Mouse (Mus musculus): Measurements from ENCODE around the gene Cenpt. TPM values are rescaled to one million over a fixed set of nuclear protein-coding genes. Genes with fewer than 3 reads are reported as not detected.

Cenpt gene
- polyA plus RNA-seq, 1 experiment, result 7.3 TPM

GRCm38 (mm10) chr8:105890870-105891269 is 37.8 kb upstream of the Cenpt start:
- H3K27ac ChIP-seq (ENCODE audit: insufficient read depth, low read depth, low read length), result no peak overlapping the region
- no peak overlapping the region for H3K4me3 ChIP-seq (ENCODE audit: insufficient read depth, low read depth, low read length)
- TF ChIP-seq CTCF (conservative IDR thresholded peaks at IDR 0.05; ENCODE audit: insufficient read depth, insufficient read length, low read depth, low read length) (no peak), POLR2A (IDR thresholded peaks at IDR 0.05; ENCODE audit: low read depth, low read length) (no peak)
- no peak for DNase-seq
- no peaks in the 10 kb centered on the region for H3K4me1 ChIP-seq (ENCODE audit: control insufficient read depth, insufficient read depth, low read length)
- WGBS, result 76% methylated on average over 6 of the region's 6 CpGs
- no peaks in the 10 kb centered on the region for H3K27me3 ChIP-seq (replicated peaks; ENCODE audit: control insufficient read depth, insufficient read depth, low read length)
- no peaks in the 10 kb centered on the region for H3K36me3 ChIP-seq (ENCODE audit: control insufficient read depth, insufficient read depth, low read length)

GRCm38 (mm10) chr8:105889756-105890465 is 36.8 kb upstream of the Cenpt start:
- Histone ChIP-seq H3K27ac (ENCODE audit: insufficient read depth, low read depth, low read length) (no peak overlapping the region), H3K4me1 (ENCODE audit: control insufficient read depth, insufficient read depth, low read length) (no peaks in the 10 kb centered on the region), H3K4me3 (ENCODE audit: insufficient read depth, low read depth, low read length) (no peak overlapping the region), H3K27me3 (replicated peaks; ENCODE audit: control insufficient read depth, insufficient read depth, low read length) (no peaks in the 10 kb centered on the region), H3K36me3 (ENCODE audit: control insufficient read depth, insufficient read depth, low read length) (no peaks in the 10 kb centered on the region)
- DNase-seq, result no peak
- 92% methylated on average over 12 of the region's 12 CpGs for WGBS
- TF ChIP-seq POLR2A (IDR thresholded peaks at IDR 0.05; ENCODE audit: low read depth, low read length), result no peak
- TF ChIP-seq CTCF (conservative IDR thresholded peaks at IDR 0.05; ENCODE audit: insufficient read depth, insufficient read length, low read depth, low read length), result no peak

GRCm38 (mm10) chr8:105880754-105881520 is 27.9 kb upstream of the Cenpt start, which contains the start of gene Edc4:
Gene Edc4 (plus strand): TSS chr8:105880881.
- DNase-seq, result peak; percentile 91
- H3K27me3 ChIP-seq (replicated peaks; ENCODE audit: control insufficient read depth, insufficient read depth, low read length), result no peaks in the 10 kb centered on the region
- peak within 1 kb of the TSS; percentile 96 for H3K4me3 ChIP-seq (ENCODE audit: insufficient read depth, low read depth, low read length)
- no peak within 1 kb of the TSS for H3K27ac ChIP-seq (ENCODE audit: insufficient read depth, low read depth, low read length)
- no peaks in the 10 kb centered on the region for H3K36me3 ChIP-seq (ENCODE audit: control insufficient read depth, insufficient read depth, low read length)
- H3K4me1 ChIP-seq (ENCODE audit: control insufficient read depth, insufficient read depth, low read length), result peaks cover 10% of the 10 kb centered on the region
- under 1% methylated on average over 45 of the region's 45 CpGs for WGBS
- TF ChIP-seq CTCF (conservative IDR thresholded peaks at IDR 0.05; ENCODE audit: insufficient read depth, insufficient read length, low read depth, low read length), result no peak
- TF ChIP-seq POLR2A (IDR thresholded peaks at IDR 0.05; ENCODE audit: low read depth, low read length), result peak; percentile 84

- H3K27ac ChIP-seq (ENCODE audit: insufficient read depth, low read depth, low read length), result peak overlapping the region; percentile 51
Observed at GRCm38 (mm10) chr8:105874301-105874700, 21.2 kb upstream of the Cenpt start.

GRCm38 (mm10) chr8:105866364-105867029 is 13.4 kb upstream of the Cenpt start:
- TF ChIP-seq CTCF (conservative IDR thresholded peaks at IDR 0.05; ENCODE audit: insufficient read depth, insufficient read length, low read depth, low read length) (peak; percentile 40), POLR2A (IDR thresholded peaks at IDR 0.05; ENCODE audit: low read depth, low read length) (no peak)

More at GRCm38 (mm10) chr8:105874301-105874700, 21.2 kb upstream of the Cenpt start:
- no peak for TF ChIP-seq CTCF (conservative IDR thresholded peaks at IDR 0.05; ENCODE audit: insufficient read depth, insufficient read length, low read depth, low read length)
- TF ChIP-seq POLR2A (IDR thresholded peaks at IDR 0.05; ENCODE audit: low read depth, low read length), result no peak
- Histone ChIP-seq H3K27me3 (replicated peaks; ENCODE audit: control insufficient read depth, insufficient read depth, low read length) (no peaks in the 10 kb centered on the region), H3K4me3 (ENCODE audit: insufficient read depth, low read depth, low read length) (no peak overlapping the region), H3K4me1 (ENCODE audit: control insufficient read depth, insufficient read depth, low read length) (peaks cover 4% of the 10 kb centered on the region; the same call in 1 of the 2 replicates), H3K36me3 (ENCODE audit: control insufficient read depth, insufficient read depth, low read length) (no peaks in the 10 kb centered on the region)
- WGBS, result 63% methylated on average over 6 of the region's 6 CpGs
- DNase-seq, result peak; percentile 45

GRCm38 (mm10) chr8:105861951-105862350 is 8.9 kb upstream of the Cenpt start:
- Histone ChIP-seq H3K27ac (ENCODE audit: insufficient read depth, low read depth, low read length) (no peak overlapping the region), H3K4me1 (ENCODE audit: control insufficient read depth, insufficient read depth, low read length) (peaks cover 10% of the 10 kb centered on the region; the same call in 1 of the 2 replicates), H3K36me3 (ENCODE audit: control insufficient read depth, insufficient read depth, low read length) (no peaks in the 10 kb centered on the region), H3K27me3 (replicated peaks; ENCODE audit: control insufficient read depth, insufficient read depth, low read length) (no peaks in the 10 kb centered on the region), H3K4me3 (ENCODE audit: insufficient read depth, low read depth, low read length) (no peak overlapping the region)
- DNase-seq, result peak; percentile 13
- TF ChIP-seq POLR2A (IDR thresholded peaks at IDR 0.05; ENCODE audit: low read depth, low read length) (no peak), CTCF (conservative IDR thresholded peaks at IDR 0.05; ENCODE audit: insufficient read depth, insufficient read length, low read depth, low read length) (no peak)
- 6% methylated on average over 1 of the region's 1 CpGs for WGBS

More at GRCm38 (mm10) chr8:105866364-105867029, 13.4 kb upstream of the Cenpt start:
- H3K27me3 ChIP-seq (replicated peaks; ENCODE audit: control insufficient read depth, insufficient read depth, low read length), result no peaks in the 10 kb centered on the region
- H3K36me3 ChIP-seq (ENCODE audit: control insufficient read depth, insufficient read depth, low read length), result no peaks in the 10 kb centered on the region
- no peak for DNase-seq
- WGBS, result 83% methylated on average over 6 of the region's 6 CpGs
- H3K4me3 ChIP-seq (ENCODE audit: insufficient read depth, low read depth, low read length), result no peak overlapping the region
- no peak overlapping the region for H3K27ac ChIP-seq (ENCODE audit: insufficient read depth, low read depth, low read length)
- peaks cover 5% of the 10 kb centered on the region; the same call in 1 of the 2 replicates for H3K4me1 ChIP-seq (ENCODE audit: control insufficient read depth, insufficient read depth, low read length)

Measured in kidney, adult 2 months (tissue).